Mouse (Mus musculus): ENCODE results near the gene Car5a. TPM values are rescaled to one million over a fixed set of nuclear protein-coding genes. Genes with fewer than 3 reads are reported as not detected.

The Car5a gene
- polyA plus RNA-seq (2015; fragmentation: Nextera tagmentation; extraction: Ambion mirVana): 0.50 and 0.72 TPM in 2 replicates

- Histone ChIP-seq H3K27me3 (replicated peaks; ENCODE audit: control insufficient read depth, insufficient read depth, low read length) (no peaks in the 10 kb centered on the region), H3K4me2 (ENCODE audit: low read length) (no peak within 1 kb of the TSS), H3K27ac (ENCODE audit: low read length) (no peak within 1 kb of the TSS), H3K4me1 (replicated peaks; ENCODE audit: control insufficient read depth, insufficient read depth, low read length) (peaks cover 23% of the 10 kb centered on the region), H3K9me3 (ENCODE audit: control insufficient read depth, low read length) (no peaks in the 10 kb centered on the region), H3K9ac (replicated peaks; ENCODE audit: low read depth, low read length) (no peak within 1 kb of the TSS), H3K4me3 (replicated peaks; ENCODE audit: low read length) (no peak within 1 kb of the TSS), H3K36me3 (ENCODE audit: control insufficient read depth, insufficient read depth) (no peaks in the 10 kb centered on the region)
- ATAC-seq: no peak
These were observed at the start of gene Car5a for GRCm38 (mm10) chr8:121944831-121945230. TSS of gene Car5a (minus strand) at chr8:121944904.

GRCm38 (mm10) chr8:121992911-121993310 lies 48.2 kb upstream of the Car5a start:
- Histone ChIP-seq H3K9me3 (ENCODE audit: control insufficient read depth, low read length) (no peaks in the 10 kb centered on the region), H3K4me2 (ENCODE audit: low read length) (no peak overlapping the region), H3K4me3 (replicated peaks; ENCODE audit: low read length) (no peak overlapping the region), H3K27ac (ENCODE audit: low read length) (no peak overlapping the region), H3K36me3 (ENCODE audit: control insufficient read depth, insufficient read depth) (peaks cover 16% of the 10 kb centered on the region), H3K4me1 (replicated peaks; ENCODE audit: control insufficient read depth, insufficient read depth, low read length) (peaks cover 10% of the 10 kb centered on the region), H3K27me3 (replicated peaks; ENCODE audit: control insufficient read depth, insufficient read depth, low read length) (no peaks in the 10 kb centered on the region), H3K9ac (replicated peaks; ENCODE audit: low read depth, low read length) (no peak overlapping the region)
- 78% methylated on average over 4 of the region's 4 CpGs for WGBS
- no peak for ATAC-seq

- H3K9me3 ChIP-seq (ENCODE audit: control insufficient read depth, low read length): no peaks in the 10 kb centered on the region
- H3K9ac ChIP-seq (replicated peaks; ENCODE audit: low read depth, low read length): no peak overlapping the region
- H3K4me1 ChIP-seq (replicated peaks; ENCODE audit: control insufficient read depth, insufficient read depth, low read length): peaks cover 10% of the 10 kb centered on the region
- H3K4me3 ChIP-seq (replicated peaks; ENCODE audit: low read length): no peak overlapping the region
- peaks cover 6% of the 10 kb centered on the region for H3K36me3 ChIP-seq (ENCODE audit: control insufficient read depth, insufficient read depth)
- no peaks in the 10 kb centered on the region for H3K27me3 ChIP-seq (replicated peaks; ENCODE audit: control insufficient read depth, insufficient read depth, low read length)
- no peak for ATAC-seq
- H3K27ac ChIP-seq (ENCODE audit: low read length): no peak overlapping the region
- H3K4me2 ChIP-seq (ENCODE audit: low read length): no peak overlapping the region
- WGBS: 87% methylated on average over 7 of the region's 7 CpGs
These were observed 46.9 kb upstream of the Car5a start for GRCm38 (mm10) chr8:121991611-121992010.

- no peak overlapping the region for H3K4me2 ChIP-seq (ENCODE audit: low read length)
- peaks cover 10% of the 10 kb centered on the region for H3K4me1 ChIP-seq (replicated peaks; ENCODE audit: control insufficient read depth, insufficient read depth, low read length)
- H3K4me3 ChIP-seq (replicated peaks; ENCODE audit: low read length): no peak overlapping the region
- ATAC-seq: no peak
- H3K27me3 ChIP-seq (replicated peaks; ENCODE audit: control insufficient read depth, insufficient read depth, low read length): no peaks in the 10 kb centered on the region
- no peaks in the 10 kb centered on the region for H3K9me3 ChIP-seq (ENCODE audit: control insufficient read depth, low read length)
- peaks cover 8% of the 10 kb centered on the region for H3K36me3 ChIP-seq (ENCODE audit: control insufficient read depth, insufficient read depth)
- H3K27ac ChIP-seq (ENCODE audit: low read length): no peak overlapping the region
- H3K9ac ChIP-seq (replicated peaks; ENCODE audit: low read depth, low read length): no peak overlapping the region
- WGBS: 79% methylated on average over 9 of the region's 9 CpGs
These were observed 46.0 kb upstream of the Car5a start for GRCm38 (mm10) chr8:121990506-121991255.

GRCm38 (mm10) chr8:121987892-121988291 lies 43.2 kb upstream of the Car5a start:
- H3K36me3 ChIP-seq (ENCODE audit: control insufficient read depth, insufficient read depth): peaks cover 8% of the 10 kb centered on the region
- H3K4me1 ChIP-seq (replicated peaks; ENCODE audit: control insufficient read depth, insufficient read depth, low read length): no peaks in the 10 kb centered on the region
- no peak overlapping the region for H3K9ac ChIP-seq (replicated peaks; ENCODE audit: low read depth, low read length)
- no peak overlapping the region for H3K27ac ChIP-seq (ENCODE audit: low read length)
- H3K4me2 ChIP-seq (ENCODE audit: low read length): no peak overlapping the region
- H3K27me3 ChIP-seq (replicated peaks; ENCODE audit: control insufficient read depth, insufficient read depth, low read length): no peaks in the 10 kb centered on the region
- H3K9me3 ChIP-seq (ENCODE audit: control insufficient read depth, low read length): no peaks in the 10 kb centered on the region
- ATAC-seq: no peak
- WGBS: 92% methylated on average over 5 of the region's 5 CpGs
- no peak overlapping the region for H3K4me3 ChIP-seq (replicated peaks; ENCODE audit: low read length)

GRCm38 (mm10) chr8:121985673-121986072 lies 41.0 kb upstream of the Car5a start:
- peaks cover 3% of the 10 kb centered on the region for H3K4me1 ChIP-seq (replicated peaks; ENCODE audit: control insufficient read depth, insufficient read depth, low read length)
- H3K4me2 ChIP-seq (ENCODE audit: low read length): no peak overlapping the region
- H3K9me3 ChIP-seq (ENCODE audit: control insufficient read depth, low read length): no peaks in the 10 kb centered on the region
- no peak overlapping the region for H3K9ac ChIP-seq (replicated peaks; ENCODE audit: low read depth, low read length)
- H3K27me3 ChIP-seq (replicated peaks; ENCODE audit: control insufficient read depth, insufficient read depth, low read length): no peaks in the 10 kb centered on the region
- no peak overlapping the region for H3K4me3 ChIP-seq (replicated peaks; ENCODE audit: low read length)
- peaks cover 3% of the 10 kb centered on the region; the same call in 1 of the 2 replicates for H3K36me3 ChIP-seq (ENCODE audit: control insufficient read depth, insufficient read depth)
- H3K27ac ChIP-seq (ENCODE audit: low read length): no peak overlapping the region
- no peak for ATAC-seq
- 97% methylated on average over 3 of the region's 3 CpGs for WGBS

- Histone ChIP-seq H3K4me3 (replicated peaks; ENCODE audit: low read length) (no peak overlapping the region), H3K4me1 (replicated peaks; ENCODE audit: control insufficient read depth, insufficient read depth, low read length) (peaks cover 3% of the 10 kb centered on the region), H3K9me3 (ENCODE audit: control insufficient read depth, low read length) (no peaks in the 10 kb centered on the region), H3K9ac (replicated peaks; ENCODE audit: low read depth, low read length) (no peak overlapping the region), H3K36me3 (ENCODE audit: control insufficient read depth, insufficient read depth) (peaks cover 6% of the 10 kb centered on the region), H3K27ac (ENCODE audit: low read length) (no peak overlapping the region), H3K27me3 (replicated peaks; ENCODE audit: control insufficient read depth, insufficient read depth, low read length) (no peaks in the 10 kb centered on the region), H3K4me2 (ENCODE audit: low read length) (no peak overlapping the region)
- WGBS: 49% methylated on average over 7 of the region's 7 CpGs
- no peak for ATAC-seq
These were observed 36.8 kb upstream of the Car5a start for GRCm38 (mm10) chr8:121981520-121981895.

- H3K4me2 ChIP-seq (ENCODE audit: low read length): no peak overlapping the region
- no peak overlapping the region for H3K27ac ChIP-seq (ENCODE audit: low read length)
- no peak overlapping the region for H3K9ac ChIP-seq (replicated peaks; ENCODE audit: low read depth, low read length)
- 91% methylated on average over 11 of the region's 11 CpGs for WGBS
- H3K9me3 ChIP-seq (ENCODE audit: control insufficient read depth, low read length): no peaks in the 10 kb centered on the region
- H3K4me3 ChIP-seq (replicated peaks; ENCODE audit: low read length): no peak overlapping the region
- peaks cover 3% of the 10 kb centered on the region for H3K4me1 ChIP-seq (replicated peaks; ENCODE audit: control insufficient read depth, insufficient read depth, low read length)
- no peaks in the 10 kb centered on the region for H3K27me3 ChIP-seq (replicated peaks; ENCODE audit: control insufficient read depth, insufficient read depth, low read length)
- H3K36me3 ChIP-seq (ENCODE audit: control insufficient read depth, insufficient read depth): peaks cover 4% of the 10 kb centered on the region
- ATAC-seq: no peak
These were observed 36.3 kb upstream of the Car5a start for GRCm38 (mm10) chr8:121980792-121981519.

- H3K27ac ChIP-seq (ENCODE audit: low read length): no peak overlapping the region
- H3K27me3 ChIP-seq (replicated peaks; ENCODE audit: control insufficient read depth, insufficient read depth, low read length): no peaks in the 10 kb centered on the region
- H3K4me1 ChIP-seq (replicated peaks; ENCODE audit: control insufficient read depth, insufficient read depth, low read length): peaks cover 3% of the 10 kb centered on the region
- ATAC-seq: no peak
- peaks cover 6% of the 10 kb centered on the region for H3K36me3 ChIP-seq (ENCODE audit: control insufficient read depth, insufficient read depth)
- no peaks in the 10 kb centered on the region for H3K9me3 ChIP-seq (ENCODE audit: control insufficient read depth, low read length)
- H3K4me2 ChIP-seq (ENCODE audit: low read length): no peak overlapping the region
- H3K9ac ChIP-seq (replicated peaks; ENCODE audit: low read depth, low read length): no peak overlapping the region
- no peak overlapping the region for H3K4me3 ChIP-seq (replicated peaks; ENCODE audit: low read length)
- 96% methylated on average over 13 of the region's 13 CpGs for WGBS
These were observed 34.0 kb upstream of the Car5a start for GRCm38 (mm10) chr8:121978670-121979069.

All from forebrain, embryonic 16.5 days (tissue).